Mouse (Mus musculus) ZHBTc4 (cell line): ENCODE data around the gene Col19a1.
A peak's percentile ranks its signal among the peaks of the same experiment; 100 is the strongest.

ENCODE experiments used
- DNase-seq: peaks from one replicate; pipeline ENCODE4 v3.0.0-alpha.2; 2011; ENCODE audit warnings: low read depth, low spot score

Col19a1 gene

DNA sequence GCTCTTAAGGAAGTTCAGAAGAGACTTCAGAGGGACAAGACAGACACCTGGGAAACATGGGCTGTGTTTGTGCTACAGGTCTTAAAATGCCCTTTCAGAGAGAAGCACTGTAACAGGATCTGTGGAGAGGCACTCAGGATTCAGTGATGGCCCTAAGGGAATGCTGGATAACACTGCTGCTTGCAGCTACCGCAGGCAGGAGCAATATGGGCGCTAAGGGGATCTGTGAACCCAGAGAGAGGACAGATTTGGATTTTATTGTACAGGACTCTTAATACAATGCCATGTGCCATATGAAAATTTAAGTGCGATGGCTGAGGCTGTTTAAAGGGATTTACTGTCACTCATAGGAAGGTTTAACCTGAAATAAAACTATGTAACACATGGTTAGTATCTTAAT is 270.8 kb downstream of the Col19a1 start:
- no peak for DNase-seq

GRCm38 (mm10) chr1:24310847-24311246 is 276.4 kb downstream of the Col19a1 start:
- DNase-seq: no peak

DNA sequence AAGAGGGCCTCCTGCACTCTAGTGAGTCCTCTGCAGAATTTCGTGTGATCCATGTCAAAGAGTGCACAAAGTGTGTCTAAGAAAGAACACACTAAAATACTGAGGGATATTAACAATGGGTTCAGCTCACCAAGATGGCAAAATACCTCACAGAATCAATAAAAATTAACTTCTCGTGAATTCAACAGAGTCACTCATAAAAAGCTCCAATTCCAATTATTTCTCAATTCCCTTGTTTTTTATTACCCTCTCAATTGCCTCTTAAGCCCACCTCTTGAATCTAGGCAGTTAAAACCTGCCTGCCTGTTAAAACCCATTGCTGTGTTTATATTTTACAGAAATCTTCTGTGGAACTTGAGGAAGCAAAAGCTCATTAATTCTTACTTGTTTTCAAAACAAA is 277.1 kb downstream of the Col19a1 start:
- DNase-seq: no peak

- DNase-seq: no peak
Observed at GRCm38 (mm10) chr1:24303077-24303476, 284.2 kb downstream of the Col19a1 start.

DNA sequence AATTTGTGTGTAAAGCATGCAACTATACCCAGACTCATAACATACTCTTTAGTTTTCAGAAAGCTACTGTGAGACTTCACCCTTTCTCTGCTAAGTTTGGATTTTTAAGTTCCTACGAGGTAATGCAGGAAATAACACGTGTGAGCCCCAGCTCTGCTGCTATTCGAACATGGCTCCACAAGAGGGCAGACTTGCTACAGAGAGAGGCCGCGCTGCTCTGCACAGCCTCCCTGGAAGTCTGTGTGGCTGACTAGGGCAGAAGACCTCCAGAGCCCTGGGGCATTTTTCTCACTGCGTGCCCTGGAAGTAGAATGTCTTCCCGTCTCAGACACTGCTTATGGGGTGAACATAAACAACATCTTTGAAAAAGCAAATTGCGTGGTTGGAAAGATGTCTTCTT is 284.6 kb downstream of the Col19a1 start:
- DNase-seq: peak; percentile 74

GRCm38 (mm10) chr1:24300700-24301099 is 286.6 kb downstream of the Col19a1 start:
- DNase-seq: peak; percentile 46

DNA sequence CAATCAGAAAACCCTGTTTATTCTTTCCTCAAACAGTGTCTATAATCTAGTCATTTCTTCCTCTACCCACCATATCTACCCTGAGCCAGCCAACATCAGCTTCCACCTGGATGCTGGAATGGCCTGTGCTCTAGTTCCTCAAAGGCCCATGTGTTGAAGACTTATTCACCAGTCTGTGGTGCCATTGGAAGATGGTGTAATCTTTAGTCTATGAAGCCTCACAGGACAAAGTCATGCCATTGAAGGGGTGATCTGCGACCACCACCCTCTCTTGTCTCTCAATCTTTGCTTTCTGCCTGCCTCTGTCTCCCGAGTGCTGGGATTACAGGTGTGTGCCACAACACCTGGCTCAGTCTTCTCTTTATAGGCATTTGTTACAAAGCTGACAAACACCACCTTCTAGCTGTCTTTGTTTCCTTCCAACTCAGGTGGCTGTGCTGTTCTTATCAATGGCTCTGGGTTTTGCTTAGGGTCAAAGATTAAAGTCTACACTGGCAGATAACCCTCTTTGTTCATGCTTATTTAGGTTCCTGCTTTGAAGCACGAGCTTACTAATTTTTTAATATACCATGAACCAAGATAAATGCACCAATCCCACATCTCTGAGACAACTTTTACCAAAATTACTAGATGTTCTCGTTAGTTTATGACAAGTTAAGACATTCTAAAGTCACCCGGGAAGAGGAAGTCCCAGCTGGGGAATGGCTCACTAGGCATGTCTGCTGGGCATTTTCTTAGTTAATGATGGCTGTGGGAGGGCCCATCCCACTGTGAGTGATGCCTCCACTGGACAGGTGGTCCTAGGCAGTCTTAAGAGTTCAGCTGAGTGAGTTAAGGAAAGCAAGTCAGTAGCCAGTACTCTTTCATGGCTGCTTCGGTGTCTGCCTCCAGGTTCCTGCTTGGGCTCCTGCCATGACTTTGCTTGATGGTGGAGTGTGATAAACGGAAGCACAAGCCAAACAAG is 292.0 kb downstream of the Col19a1 start:
- DNase-seq: no peak

- no peak for DNase-seq
Observed at GRCm38 (mm10) chr1:24292515-24292914, 294.8 kb downstream of the Col19a1 start.

GRCm38 (mm10) chr1:24286360-24286759 is 300.9 kb downstream of the Col19a1 start:
- no peak for DNase-seq

- no peak for DNase-seq
Observed at GRCm38 (mm10) chr1:24267022-24267421, 320.2 kb downstream of the Col19a1 start.

DNA sequence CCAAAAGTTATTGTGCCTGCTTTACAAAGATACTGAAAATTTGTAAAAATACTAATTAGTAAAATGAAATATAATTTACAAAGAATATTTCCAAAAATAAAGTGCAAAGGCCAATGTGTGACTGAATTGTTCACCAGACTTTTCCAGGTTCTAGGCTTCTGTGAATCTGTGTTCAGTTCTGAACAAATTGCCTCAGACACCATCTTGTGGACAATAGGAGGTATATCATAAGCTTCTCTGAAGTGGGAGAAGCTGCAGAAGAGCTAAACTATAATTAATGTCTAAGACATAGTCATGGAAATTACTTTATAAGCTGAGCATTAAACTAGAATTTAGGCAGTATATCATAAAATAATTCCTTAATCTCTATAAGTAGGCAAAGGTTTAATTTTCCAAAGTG is 326.1 kb downstream of the Col19a1 start:
- DNase-seq: no peak

DNA sequence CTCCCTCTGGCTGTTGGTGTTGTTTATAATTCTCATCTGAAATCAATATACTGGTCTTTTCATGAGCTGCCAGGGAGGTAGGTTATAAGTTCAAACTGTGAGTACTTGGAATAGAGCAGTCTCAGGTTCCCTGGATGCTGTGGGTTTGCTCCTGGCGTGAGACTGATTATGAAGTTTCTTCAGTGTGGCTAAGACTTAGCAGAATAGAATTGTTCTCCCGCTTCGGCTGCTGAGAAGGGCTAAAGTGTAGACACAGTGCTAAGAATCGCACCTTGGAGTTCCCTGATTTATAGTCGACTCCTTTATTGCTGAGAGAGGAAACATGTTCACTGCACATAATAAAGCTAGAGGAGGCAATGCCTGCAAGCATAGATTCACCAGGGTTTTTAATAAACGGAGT is 327.9 kb downstream of the Col19a1 start:
- DNase-seq: no peak

- no peak for DNase-seq
Observed at GRCm38 (mm10) chr1:24257961-24258360, 329.3 kb downstream of the Col19a1 start.

DNA sequence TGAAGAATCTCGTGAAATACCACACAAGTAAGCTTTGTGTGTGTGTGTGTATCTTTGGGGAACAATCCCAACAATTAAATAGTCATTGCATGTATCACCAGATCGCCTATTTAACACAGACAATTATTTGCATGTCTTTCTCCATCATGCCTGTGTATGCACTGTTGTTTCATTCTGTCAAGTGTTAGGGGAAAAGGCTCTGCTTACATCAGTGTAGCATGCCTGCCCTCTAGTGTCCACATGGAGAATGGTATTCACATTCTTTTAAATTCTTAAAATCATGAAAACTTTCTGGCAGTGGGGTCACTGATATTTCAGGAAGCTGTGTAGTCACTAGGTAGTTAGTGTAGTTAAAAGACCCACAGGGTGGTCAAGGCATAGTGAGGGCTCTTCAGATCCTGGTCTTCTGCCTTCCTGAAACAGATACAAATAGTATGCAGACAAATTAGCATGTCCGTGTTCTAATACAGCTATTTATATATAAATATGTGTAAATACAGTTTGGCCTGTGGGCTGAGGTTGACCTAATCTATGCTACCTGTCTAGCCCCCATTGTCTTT is 338.1 kb downstream of the Col19a1 start:
- peak; percentile 49 for DNase-seq

- no peak for DNase-seq
Observed at GRCm38 (mm10) chr1:24248294-24249104, 338.8 kb downstream of the Col19a1 start.

DNA sequence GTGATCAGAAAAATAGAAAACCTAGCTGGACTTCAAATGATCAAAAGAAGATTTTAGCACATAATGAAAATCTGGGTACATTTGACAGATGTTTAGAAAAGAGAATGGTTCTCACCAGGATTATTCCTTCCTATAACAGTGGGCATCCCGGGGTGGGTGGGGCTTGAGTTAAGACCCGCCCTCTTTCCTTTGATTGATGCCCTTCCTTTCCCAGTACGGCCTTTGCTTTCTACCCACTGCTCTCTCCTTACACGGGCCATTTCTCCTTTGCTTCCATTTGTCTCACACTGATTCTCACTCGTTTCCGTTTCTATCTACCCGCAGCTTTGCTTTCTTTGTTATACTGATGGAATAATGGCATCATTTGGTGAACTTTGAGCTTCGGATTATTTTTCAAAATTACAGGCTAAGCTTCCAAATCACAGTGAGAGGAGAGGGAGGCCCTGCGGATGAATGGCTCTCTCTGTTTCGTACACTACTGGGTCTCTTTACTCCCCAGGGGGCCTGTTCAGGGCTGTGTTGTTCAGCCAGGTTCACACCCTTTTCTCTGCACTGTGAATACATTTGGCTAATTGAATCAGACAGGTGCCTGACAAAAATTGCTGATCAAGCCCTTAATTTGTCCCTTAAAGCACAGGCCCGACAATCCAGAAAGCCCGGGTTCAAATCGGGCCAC is 341.4 kb downstream of the Col19a1 start:
- DNase-seq: peak; percentile 43

GRCm38 (mm10) chr1:24244931-24245330 is 342.3 kb downstream of the Col19a1 start:
- DNase-seq: no peak

DNA sequence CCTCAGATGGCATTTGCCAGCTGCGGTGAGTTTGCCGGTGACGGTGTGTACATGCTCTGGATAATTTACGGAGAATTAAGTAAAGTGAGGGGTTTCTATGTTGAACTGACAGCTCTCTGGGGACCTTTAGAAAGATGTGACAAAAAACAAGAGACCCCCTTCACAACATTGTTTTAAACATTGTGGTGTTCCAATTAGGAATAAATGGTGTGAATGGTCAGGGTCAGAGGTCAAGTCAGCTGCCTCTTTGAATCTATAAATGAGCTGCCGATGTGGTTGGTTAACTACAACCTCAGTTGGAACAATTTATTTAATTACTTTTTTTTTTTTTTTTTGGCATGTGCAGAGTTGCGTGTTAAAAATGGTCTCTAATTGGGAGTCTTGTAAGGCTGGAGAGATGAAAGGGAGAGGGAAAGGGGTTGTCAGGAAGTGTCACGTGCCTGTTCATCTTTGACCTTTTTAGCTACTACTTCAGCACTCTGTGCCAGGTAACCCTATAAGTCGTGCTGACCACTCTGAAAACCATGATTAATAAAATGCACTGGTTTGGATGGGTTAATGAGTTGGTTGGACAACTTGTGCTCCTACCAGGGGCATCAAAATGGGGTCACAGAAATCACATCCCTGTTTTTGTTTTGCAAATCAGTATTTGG is 347.1 kb downstream of the Col19a1 start:
- DNase-seq: no peak

DNA sequence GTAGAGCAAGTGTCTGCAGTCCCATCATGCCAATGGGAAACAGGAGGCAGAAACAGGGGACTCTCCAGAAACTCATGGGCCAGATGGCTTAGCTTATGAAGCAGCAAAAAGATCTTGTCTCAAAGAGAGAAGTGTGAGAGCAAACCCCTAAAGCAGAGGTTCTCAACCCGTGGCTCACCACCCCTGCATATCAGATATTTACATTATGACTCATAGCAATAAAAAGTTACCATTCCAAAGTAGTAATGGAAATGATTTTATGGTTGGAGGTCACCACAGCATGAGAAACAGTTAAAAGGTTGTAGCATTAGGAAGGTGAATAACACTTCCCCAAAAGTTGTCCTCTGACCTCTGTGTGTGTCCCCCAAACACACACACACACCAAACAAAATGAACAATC is 350.9 kb downstream of the Col19a1 start:
- no peak for DNase-seq

DNA sequence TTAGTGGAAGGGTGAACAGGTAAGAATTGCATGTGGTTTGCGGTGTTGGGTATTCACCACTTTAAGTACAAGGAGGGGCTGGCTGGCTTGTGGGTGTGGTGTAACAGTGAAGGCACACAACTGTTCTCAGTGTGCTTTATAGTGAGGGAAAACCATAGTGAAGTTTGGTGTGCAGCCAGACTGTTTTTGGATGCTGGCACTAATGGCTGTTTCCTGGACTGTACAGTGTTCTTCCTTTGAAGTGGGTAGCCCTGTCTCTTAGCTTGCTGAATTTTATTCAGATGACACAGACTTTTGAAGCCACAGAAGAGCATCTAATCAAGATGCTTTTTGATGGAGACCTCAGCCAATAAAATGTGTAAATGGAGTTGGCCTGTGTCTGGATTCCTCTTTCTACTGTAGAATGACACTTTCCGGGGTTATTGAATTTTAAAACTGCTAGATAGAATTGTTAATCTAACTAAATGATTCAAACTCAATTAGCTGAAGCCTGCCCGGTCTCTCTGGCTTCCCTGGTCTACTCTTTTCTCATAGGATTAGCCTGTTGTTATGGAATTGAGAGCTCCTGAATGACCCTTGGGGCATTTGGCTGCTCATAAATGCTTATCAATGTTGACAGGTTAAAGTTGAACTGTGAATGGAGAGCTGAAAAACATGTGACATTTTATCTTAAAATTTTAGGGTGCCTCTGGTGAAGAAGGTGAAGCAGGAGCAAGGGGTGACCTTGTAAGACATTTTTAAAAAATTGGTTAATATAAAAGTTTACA is 355.6 kb downstream of the Col19a1 start:
- DNase-seq: peak; percentile 4
